Mouse (Mus musculus): ENCODE results near the gene Myod1. TPM values are rescaled to one million over a fixed set of nuclear protein-coding genes. Genes with fewer than 3 reads are reported as not detected.

The Myod1 gene
- polyA plus RNA-seq (2015; fragmentation: Nextera tagmentation; extraction: Ambion mirVana): 2.2 and 3.1 TPM in 2 replicates

DNA sequence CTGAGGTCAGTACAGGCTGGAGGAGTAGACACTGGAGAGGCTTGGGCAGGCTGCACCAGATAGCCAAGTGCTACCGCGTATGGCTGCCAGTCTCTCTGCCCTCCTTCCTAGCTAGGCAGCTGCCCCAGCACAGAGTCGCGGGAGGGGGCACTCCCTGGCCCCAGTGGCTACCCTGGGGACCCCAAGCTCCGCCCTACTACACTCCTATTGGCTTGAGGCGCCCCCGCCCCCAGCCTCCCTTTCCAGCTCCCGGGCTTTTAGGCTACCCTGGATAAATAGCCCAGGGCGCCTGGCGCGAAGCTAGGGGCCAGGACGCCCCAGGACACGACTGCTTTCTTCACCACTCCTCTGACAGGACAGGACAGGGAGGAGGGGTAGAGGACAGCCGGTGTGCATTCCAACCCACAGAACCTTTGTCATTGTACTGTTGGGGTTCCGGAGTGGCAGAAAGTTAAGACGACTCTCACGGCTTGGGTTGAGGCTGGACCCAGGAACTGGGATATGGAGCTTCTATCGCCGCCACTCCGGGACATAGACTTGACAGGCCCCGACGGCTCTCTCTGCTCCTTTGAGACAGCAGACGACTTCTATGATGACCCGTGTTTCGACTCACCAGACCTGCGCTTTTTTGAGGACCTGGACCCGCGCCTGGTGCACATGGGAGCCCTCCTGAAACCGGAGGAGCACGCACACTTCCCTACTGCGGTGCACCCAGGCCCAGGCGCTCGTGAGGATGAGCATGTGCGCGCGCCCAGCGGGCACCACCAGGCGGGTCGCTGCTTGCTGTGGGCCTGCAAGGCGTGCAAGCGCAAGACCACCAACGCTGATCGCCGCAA, at the start of gene Myod1:
Myod1 (plus strand) TSS at position 303 of the 836 bp plus-strand sequence.
- Histone ChIP-seq H3K9ac (no peak within 1 kb of the TSS), H3K27ac (no peak within 1 kb of the TSS), H3K36me3 (no peaks in the 10 kb centered on the region), H3K4me3 (replicated peaks) (peak within 1 kb of the TSS; percentile 27), H3K4me1 (peaks cover 17% of the 10 kb centered on the region), H3K9me3 (replicated peaks) (no peaks in the 10 kb centered on the region), H3K4me2 (peak within 1 kb of the TSS; percentile 45), H3K27me3 (peaks cover 91% of the 10 kb centered on the region)
- WGBS: 6% methylated on average over 44 of the region's 44 CpGs
- no peak for ATAC-seq (replicated peaks; ENCODE audit: low FRiP score)

DNA sequence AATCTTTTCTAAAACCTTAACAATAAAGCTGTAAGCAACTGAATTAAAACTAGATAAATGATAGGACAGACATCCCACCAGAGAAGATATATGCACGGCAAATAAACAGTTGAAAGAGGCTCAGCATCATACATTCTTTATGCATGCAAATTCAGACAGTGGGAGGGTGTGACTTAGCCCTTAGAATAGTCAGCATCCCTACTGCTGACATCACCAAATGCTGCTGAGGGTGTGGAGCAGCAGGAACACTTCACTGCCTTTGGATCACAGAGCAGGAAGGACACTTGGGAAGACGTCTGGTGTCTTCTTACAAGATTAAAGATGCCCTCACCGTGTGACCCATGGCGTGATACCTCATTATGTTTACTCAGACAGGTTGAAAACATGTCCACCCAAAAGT, 48.4 kb upstream of the Myod1 start:
- Histone ChIP-seq H3K4me1 (no peaks in the 10 kb centered on the region), H3K4me3 (replicated peaks) (no peak overlapping the region), H3K27ac (no peak overlapping the region), H3K9me3 (replicated peaks) (no peaks in the 10 kb centered on the region), H3K27me3 (0 out of 2 replicates have a peak, but pooled peaks cover 4% of the 10 kb centered on the region), H3K36me3 (no peaks in the 10 kb centered on the region), H3K9ac (no peak overlapping the region), H3K4me2 (no peak overlapping the region)
- 56% methylated on average over 4 of the region's 4 CpGs for WGBS
- no peak for ATAC-seq (replicated peaks; ENCODE audit: low FRiP score)

DNA sequence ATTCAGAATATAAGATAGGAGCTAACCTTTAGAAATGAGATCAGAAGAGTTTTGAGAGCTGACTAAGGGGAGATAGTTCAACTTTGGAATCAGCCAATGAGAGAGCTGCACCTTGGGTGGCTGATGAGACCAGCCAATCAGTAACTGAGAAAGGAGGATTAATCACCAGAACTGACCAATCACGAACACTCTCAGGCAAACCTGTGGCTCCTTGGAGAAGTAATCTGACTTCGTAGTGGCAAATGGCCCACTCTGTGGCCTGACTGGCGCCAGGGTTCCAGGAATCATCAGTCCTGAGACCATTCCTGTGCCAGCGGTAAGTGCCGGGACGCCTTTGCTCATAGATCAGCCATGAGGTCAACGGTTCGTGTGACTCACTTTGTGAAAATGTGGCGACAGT, 38.9 kb upstream of the Myod1 start:
- no peak overlapping the region for H3K9ac ChIP-seq
- WGBS: 90% methylated on average over 9 of the region's 9 CpGs

DNA sequence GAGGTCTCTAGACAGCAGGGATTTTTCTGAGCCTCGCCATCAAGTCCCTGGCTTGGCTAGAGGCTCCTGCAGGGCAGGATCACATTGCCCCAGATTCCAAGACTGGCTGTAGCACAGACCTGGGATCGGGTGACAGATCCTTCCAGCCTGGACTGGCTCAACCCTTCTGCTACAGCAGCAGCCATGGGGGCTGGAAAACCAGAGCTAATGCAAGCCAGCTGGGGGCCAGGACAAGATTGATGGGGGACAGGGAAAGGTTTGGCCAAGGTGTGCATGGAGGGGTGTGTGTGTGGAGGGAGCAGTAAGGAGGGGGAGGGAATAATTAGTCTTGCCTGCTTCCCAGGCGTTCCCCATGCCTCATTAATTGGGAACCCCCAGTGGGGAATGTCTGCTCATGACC, 36.5 kb upstream of the Myod1 start:
- H3K4me3 ChIP-seq (replicated peaks): no peak overlapping the region
- 26% methylated on average over 3 of the region's 3 CpGs for WGBS
- peak; percentile 79 for ATAC-seq (replicated peaks; ENCODE audit: low FRiP score)
- H3K36me3 ChIP-seq: no peaks in the 10 kb centered on the region
- H3K4me2 ChIP-seq: no peak overlapping the region
- H3K9ac ChIP-seq: no peak overlapping the region
- no peak overlapping the region for H3K27ac ChIP-seq
- peaks cover 8% of the 10 kb centered on the region for H3K4me1 ChIP-seq
- H3K9me3 ChIP-seq (replicated peaks): no peaks in the 10 kb centered on the region
- peaks cover 54% of the 10 kb centered on the region for H3K27me3 ChIP-seq

More for the DNA sequence above, 38.9 kb upstream of the Myod1 start:
- no peak overlapping the region for H3K4me2 ChIP-seq
- peaks cover 38% of the 10 kb centered on the region for H3K27me3 ChIP-seq
- H3K4me1 ChIP-seq: peaks cover 8% of the 10 kb centered on the region
- no peak overlapping the region for H3K4me3 ChIP-seq (replicated peaks)
- no peak for ATAC-seq (replicated peaks; ENCODE audit: low FRiP score)
- H3K36me3 ChIP-seq: no peaks in the 10 kb centered on the region
- H3K27ac ChIP-seq: no peak overlapping the region
- H3K9me3 ChIP-seq (replicated peaks): no peaks in the 10 kb centered on the region

DNA sequence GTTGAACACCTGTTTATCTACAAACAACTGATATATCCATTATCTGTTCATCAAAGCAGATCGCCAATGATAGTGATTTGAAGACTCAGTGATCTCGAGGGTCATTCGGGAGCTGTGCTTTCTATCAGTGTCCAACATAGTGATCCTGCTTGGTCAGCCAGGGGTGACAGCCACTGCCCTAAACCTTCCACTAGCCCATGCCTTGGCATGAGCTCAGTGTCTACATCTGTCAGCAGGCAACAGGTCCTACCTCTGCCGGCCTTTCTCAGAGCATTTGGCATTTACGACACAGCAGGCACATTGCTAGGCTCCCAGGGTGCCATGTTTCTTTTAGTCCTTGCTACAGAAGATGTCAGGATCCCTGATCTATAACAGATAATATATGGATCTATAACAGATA, 36.0 kb upstream of the Myod1 start:
- ATAC-seq (replicated peaks; ENCODE audit: low FRiP score): peak; percentile 86; the same call in 1 of the 2 replicates
- H3K27me3 ChIP-seq: peaks cover 49% of the 10 kb centered on the region
- 43% methylated on average over 5 of the region's 5 CpGs for WGBS
- H3K36me3 ChIP-seq: no peaks in the 10 kb centered on the region
- no peak overlapping the region for H3K27ac ChIP-seq
- H3K4me3 ChIP-seq (replicated peaks): no peak overlapping the region
- no peak overlapping the region for H3K4me2 ChIP-seq
- peaks cover 8% of the 10 kb centered on the region for H3K4me1 ChIP-seq
- H3K9ac ChIP-seq: no peak overlapping the region
- no peaks in the 10 kb centered on the region for H3K9me3 ChIP-seq (replicated peaks)

DNA sequence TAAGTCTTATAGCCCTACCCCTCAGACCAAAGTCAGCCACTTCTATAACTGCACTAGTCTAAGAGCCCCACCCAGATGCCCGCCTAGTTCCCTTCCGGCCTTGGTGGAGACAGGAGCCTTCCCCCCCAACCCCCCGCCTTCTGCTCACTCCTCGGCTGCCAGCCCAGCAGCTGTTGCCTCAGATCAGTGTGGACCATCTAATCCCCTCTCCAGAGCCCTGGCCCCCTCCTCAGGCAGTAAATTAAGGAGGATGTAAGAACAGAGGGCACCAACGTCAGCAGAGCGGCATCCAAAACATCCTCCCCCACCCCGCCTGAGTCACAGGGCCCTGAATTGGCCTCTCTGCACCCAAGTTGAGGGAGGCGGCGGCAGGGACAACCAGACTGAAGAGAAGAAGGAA, 34.8 kb upstream of the Myod1 start:
- Histone ChIP-seq H3K4me1 (peaks cover 8% of the 10 kb centered on the region), H3K4me2 (no peak overlapping the region), H3K9ac (no peak overlapping the region), H3K27ac (no peak overlapping the region), H3K9me3 (replicated peaks) (no peaks in the 10 kb centered on the region), H3K36me3 (no peaks in the 10 kb centered on the region), H3K27me3 (peaks cover 55% of the 10 kb centered on the region), H3K4me3 (replicated peaks) (no peak overlapping the region)
- 61% methylated on average over 9 of the region's 9 CpGs for WGBS
- no peak for ATAC-seq (replicated peaks; ENCODE audit: low FRiP score)

DNA sequence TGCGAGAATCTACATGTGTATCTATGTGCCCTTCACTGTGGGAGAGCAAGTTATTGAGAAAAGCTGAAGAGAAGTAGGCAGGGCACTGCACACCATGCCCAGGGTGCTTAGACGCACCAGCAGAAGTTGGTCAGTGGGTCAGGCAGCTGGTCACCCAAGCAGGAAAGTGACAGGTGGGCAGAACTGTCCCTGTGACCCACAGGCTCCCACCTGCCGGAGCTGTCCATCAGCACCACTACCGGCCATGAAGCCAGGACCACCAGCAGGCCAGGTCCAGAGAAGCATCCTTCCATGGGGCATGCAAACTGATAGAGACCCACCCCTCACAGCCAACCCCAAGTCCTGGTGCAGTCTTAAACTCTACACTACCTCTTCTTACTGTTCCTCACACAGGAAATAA, 28.6 kb upstream of the Myod1 start:
- no peaks in the 10 kb centered on the region for H3K9me3 ChIP-seq (replicated peaks)
- peaks cover 74% of the 10 kb centered on the region for H3K27me3 ChIP-seq
- H3K4me1 ChIP-seq: no peaks in the 10 kb centered on the region
- no peak overlapping the region for H3K9ac ChIP-seq
- no peak for ATAC-seq (replicated peaks; ENCODE audit: low FRiP score)
- H3K4me2 ChIP-seq: no peak overlapping the region
- 70% methylated on average over 4 of the region's 4 CpGs for WGBS
- H3K4me3 ChIP-seq (replicated peaks): no peak overlapping the region
- no peak overlapping the region for H3K27ac ChIP-seq
- no peaks in the 10 kb centered on the region for H3K36me3 ChIP-seq

DNA sequence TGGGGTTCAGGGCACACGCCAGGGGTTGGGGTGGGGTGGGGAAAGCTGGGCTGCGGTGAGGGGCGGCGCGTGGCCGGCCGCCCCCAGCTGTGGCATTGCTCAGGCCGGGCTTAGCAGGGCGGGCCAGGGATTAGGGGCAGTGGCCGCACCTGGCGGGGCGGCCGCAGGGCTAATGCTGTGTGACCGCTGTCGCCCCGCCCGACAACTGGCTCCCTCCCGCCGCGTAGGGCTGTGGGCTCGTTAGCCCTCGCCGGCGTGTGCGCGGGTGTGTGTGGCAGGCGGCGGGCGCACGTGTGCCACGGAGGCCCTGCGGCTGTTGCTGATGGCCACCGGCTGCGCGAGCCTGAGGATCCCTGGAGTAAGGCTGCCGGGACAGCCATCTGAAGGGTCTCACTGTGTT, 27.5 kb upstream of the Myod1 start:
- no peak overlapping the region for H3K27ac ChIP-seq
- 0 out of 2 replicates have a peak, but pooled peaks cover 3% of the 10 kb centered on the region for H3K4me1 ChIP-seq
- 6% methylated on average over 35 of the region's 36 CpGs for WGBS
- ATAC-seq (replicated peaks; ENCODE audit: low FRiP score): no peak
- no peak overlapping the region for H3K4me3 ChIP-seq (replicated peaks)
- H3K4me2 ChIP-seq: no peak overlapping the region
- no peaks in the 10 kb centered on the region for H3K36me3 ChIP-seq
- H3K27me3 ChIP-seq: peaks cover 69% of the 10 kb centered on the region
- H3K9ac ChIP-seq: no peak overlapping the region
- H3K9me3 ChIP-seq (replicated peaks): no peaks in the 10 kb centered on the region

DNA sequence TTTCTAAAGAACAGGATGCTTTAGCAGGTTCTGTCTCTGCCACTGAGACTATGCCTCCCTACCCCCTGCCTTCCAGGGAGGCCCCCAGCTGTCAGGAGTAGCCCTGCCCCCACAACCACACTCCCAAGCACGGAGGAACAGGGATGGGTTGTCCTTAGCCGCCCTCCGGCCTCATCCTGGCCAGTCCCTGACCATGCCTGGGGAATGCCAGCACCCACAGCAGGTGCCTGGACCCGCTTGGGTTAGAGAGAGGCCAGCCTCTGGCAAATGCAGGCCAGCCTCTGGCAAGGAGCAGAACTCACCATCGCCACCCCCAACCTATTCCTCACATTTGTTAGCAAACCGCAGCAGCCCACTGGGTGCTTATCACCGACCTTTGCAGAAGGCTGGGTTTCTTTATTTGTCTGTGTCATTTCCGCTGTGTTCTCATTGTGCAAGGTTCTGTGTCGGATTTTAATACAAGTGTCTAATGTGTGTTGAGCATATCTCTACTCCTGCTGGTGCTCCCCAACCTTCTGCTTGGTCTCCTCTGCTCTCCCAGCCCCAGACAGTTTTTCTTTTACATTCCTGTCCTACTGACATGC, 26.1 kb upstream of the Myod1 start:
- Histone ChIP-seq H3K27ac (no peak overlapping the region), H3K27me3 (peaks cover 60% of the 10 kb centered on the region), H3K9me3 (replicated peaks) (no peaks in the 10 kb centered on the region), H3K9ac (no peak overlapping the region), H3K36me3 (no peaks in the 10 kb centered on the region), H3K4me3 (replicated peaks) (no peak overlapping the region), H3K4me2 (no peak overlapping the region), H3K4me1 (0 out of 2 replicates have a peak, but pooled peaks cover 3% of the 10 kb centered on the region)
- no peak for ATAC-seq (replicated peaks; ENCODE audit: low FRiP score)
- 63% methylated on average over 9 of the region's 9 CpGs for WGBS

DNA sequence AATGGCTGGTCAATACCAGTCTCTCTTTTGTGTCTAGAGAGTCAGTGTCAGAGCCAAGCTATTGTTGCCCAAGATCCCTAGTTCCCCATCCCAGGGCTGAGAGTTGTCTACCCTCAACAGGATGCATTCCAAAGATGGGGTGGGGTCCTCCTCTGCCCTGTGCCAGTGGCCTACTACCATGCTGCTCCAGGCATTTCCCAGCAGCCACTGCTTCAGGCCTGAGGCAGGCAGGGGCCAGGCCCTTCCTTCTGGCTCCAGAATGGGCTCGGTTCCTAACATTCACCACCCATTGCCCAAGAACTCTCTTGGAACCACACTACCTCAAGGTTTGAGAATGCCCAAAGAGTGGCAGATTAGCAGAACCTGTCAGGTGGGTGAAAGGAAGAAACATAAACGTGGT, 23.5 kb upstream of the Myod1 start:
- 63% methylated on average over 2 of the region's 2 CpGs for WGBS
- Histone ChIP-seq H3K27ac (no peak overlapping the region), H3K9ac (no peak overlapping the region), H3K4me1 (0 out of 2 replicates have a peak, but pooled peaks cover 3% of the 10 kb centered on the region), H3K9me3 (replicated peaks) (no peaks in the 10 kb centered on the region), H3K27me3 (peaks cover 41% of the 10 kb centered on the region), H3K4me3 (replicated peaks) (no peak overlapping the region), H3K36me3 (no peaks in the 10 kb centered on the region), H3K4me2 (no peak overlapping the region)
- ATAC-seq (replicated peaks; ENCODE audit: low FRiP score): no peak

DNA sequence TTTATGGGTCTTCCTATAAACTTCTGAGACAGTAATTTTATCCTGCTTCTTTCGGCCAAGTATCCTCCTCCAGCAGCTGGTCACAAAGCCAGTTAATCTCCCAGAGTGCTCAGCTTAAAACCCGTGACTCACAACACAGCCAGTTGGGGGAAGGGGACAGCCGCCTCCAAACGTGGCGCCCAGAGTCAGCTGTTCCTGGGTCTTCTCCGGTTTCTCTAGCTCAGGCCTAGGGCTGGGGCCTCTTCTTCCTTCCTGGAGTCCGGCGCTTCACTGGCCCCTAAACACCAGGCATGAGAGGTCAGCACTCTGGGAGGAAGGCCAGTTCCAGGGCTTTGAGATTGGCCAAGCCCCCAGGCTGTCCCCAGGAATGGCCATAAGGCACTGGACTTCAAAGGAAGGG, 23.1 kb upstream of the Myod1 start:
- no peak overlapping the region for H3K4me3 ChIP-seq (replicated peaks)
- H3K27ac ChIP-seq: no peak overlapping the region
- 0 out of 2 replicates have a peak, but pooled peaks cover 3% of the 10 kb centered on the region for H3K4me1 ChIP-seq
- peaks cover 36% of the 10 kb centered on the region for H3K27me3 ChIP-seq
- no peak overlapping the region for H3K9ac ChIP-seq
- ATAC-seq (replicated peaks; ENCODE audit: low FRiP score): 0 out of 2 replicates have a peak, but pooled peaks have one; percentile 36
- no peaks in the 10 kb centered on the region for H3K9me3 ChIP-seq (replicated peaks)
- H3K4me2 ChIP-seq: no peak overlapping the region
- WGBS: 33% methylated on average over 8 of the region's 8 CpGs
- no peaks in the 10 kb centered on the region for H3K36me3 ChIP-seq

DNA sequence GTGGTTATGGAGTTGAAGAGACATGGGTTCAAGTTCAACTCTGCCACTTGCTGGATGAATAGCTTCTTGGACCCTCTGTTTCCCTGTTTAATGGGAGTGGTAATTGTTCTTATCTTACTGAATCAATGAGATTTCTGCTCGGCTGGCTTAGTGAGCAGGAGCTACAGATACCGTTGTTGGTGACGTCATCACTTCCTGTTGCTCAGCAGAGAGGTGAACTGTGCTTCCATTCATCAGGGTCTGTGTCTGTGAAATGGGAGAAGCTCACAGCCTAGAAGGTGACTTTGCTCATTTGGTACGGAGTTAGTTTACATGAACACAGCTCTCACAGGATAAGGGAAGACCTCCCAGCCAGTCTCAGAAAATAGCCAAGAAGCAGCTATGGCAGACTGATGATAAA, 22.4 kb upstream of the Myod1 start:
- no peak overlapping the region for H3K4me2 ChIP-seq
- no peak overlapping the region for H3K4me3 ChIP-seq (replicated peaks)
- H3K9me3 ChIP-seq (replicated peaks): no peaks in the 10 kb centered on the region
- 0 out of 2 replicates have a peak, but pooled peaks cover 3% of the 10 kb centered on the region for H3K4me1 ChIP-seq
- no peak for ATAC-seq (replicated peaks; ENCODE audit: low FRiP score)
- H3K27ac ChIP-seq: no peak overlapping the region
- H3K9ac ChIP-seq: no peak overlapping the region
- H3K27me3 ChIP-seq: peaks cover 29% of the 10 kb centered on the region
- 45% methylated on average over 4 of the region's 4 CpGs for WGBS
- no peaks in the 10 kb centered on the region for H3K36me3 ChIP-seq

All from kidney, embryonic 15.5 days (tissue).